Mouse (Mus musculus) thymus, adult 2 months (tissue): ENCODE data around the gene Il1rl1.

Source experiments
- CTCF ChIP-seq: fragments of 200-500 bp; IDR thresholded peaks from 2 replicates; pipeline ENCODE4 v1.5.1; 2012; ENCODE audit warnings: mild to moderate bottlenecking, control low read depth, low read length, moderate library complexity, borderline replicate concordance; ENCODE audit not compliant: control insufficient read depth, poor library complexity, insufficient read depth; ENCODE audit errors: extremely low read depth
- POLR2A ChIP-seq: fragments of 200-500 bp; IDR thresholded peaks from 2 replicates; pipeline ENCODE4 v1.6.1; 2012; ENCODE audit warnings: mild to moderate bottlenecking, low read length, control low read depth, moderate library complexity; ENCODE audit not compliant: control insufficient read depth, poor library complexity, insufficient read depth; ENCODE audit errors: extremely low read depth

DNA sequence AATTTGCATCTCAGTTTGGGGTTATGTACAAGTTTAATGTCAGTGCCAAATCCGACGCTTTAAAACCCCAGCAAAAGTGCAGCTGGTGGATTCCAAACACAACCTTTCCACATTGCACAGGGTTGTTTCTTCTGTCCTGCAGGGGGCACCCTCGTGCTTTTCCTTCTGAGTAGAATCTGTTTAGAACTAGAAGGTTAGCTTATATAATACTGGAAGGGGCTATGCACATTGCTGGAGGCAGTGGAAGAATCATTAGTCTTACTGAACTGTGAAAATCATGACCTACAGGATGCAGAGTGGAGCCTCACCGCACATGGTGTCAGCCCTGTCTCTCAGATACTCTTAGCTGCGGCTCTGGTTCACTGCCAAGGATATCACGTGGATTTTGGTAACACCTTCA is 49.3 kb upstream of the Il1rl1 start:
- TF ChIP-seq CTCF = no peak
- no peak for TF ChIP-seq POLR2A
